Mouse (Mus musculus) neural tube, embryonic 15.5 days (tissue): ENCODE results near the gene Gm49387. TPM values are rescaled to one million over a fixed set of nuclear protein-coding genes. Genes with fewer than 3 reads are reported as not detected.

Experiments
- ATAC-seq: fragments of 200-750 bp; cut with Nextera tagmentation; 2 replicates; pipeline ENCODE4 v1.8.0; 2017; ENCODE audit warnings: mild to moderate bottlenecking, moderate TSS enrichment, moderate library complexity; ENCODE audit not compliant: low FRiP score
- H3K27ac ChIP-seq: fragments of 300-500 bp; sonication (generic); replicated peaks from 2 replicates; pipeline ENCODE4 v1.5.1; 2015; ENCODE audit warnings: mild to moderate bottlenecking, inconsistent platforms
- H3K27me3 ChIP-seq: fragments of 300-500 bp; sonication (generic); replicated peaks from 2 replicates; pipeline ENCODE4 v1.6.1; 2015; ENCODE audit warnings: inconsistent platforms
- H3K36me3 ChIP-seq: fragments of 300-500 bp; sonication (generic); 2 replicates; pipeline ENCODE4 v1.6.1; 2015; ENCODE audit warnings: inconsistent platforms
- H3K4me1 ChIP-seq: fragments of 300-500 bp; sonication (generic); 2 replicates; pipeline ENCODE4 v1.6.1; 2015; ENCODE audit warnings: inconsistent platforms
- H3K4me2 ChIP-seq: fragments of 300-500 bp; sonication (generic); 2 replicates; pipeline ENCODE4 v1.6.1; 2015; ENCODE audit warnings: inconsistent platforms, mild to moderate bottlenecking, moderate library complexity
- H3K4me3 ChIP-seq: fragments of 300-500 bp; sonication (generic); replicated peaks from 2 replicates; pipeline ENCODE4 v1.5.1; 2015; ENCODE audit warnings: mild to moderate bottlenecking, inconsistent platforms
- H3K9ac ChIP-seq: fragments of 300-500 bp; sonication (generic); replicated peaks from 2 replicates; pipeline ENCODE4 v1.6.1; 2015; ENCODE audit warnings: mild to moderate bottlenecking, inconsistent platforms
- H3K9me3 ChIP-seq: fragments of 300-500 bp; sonication (generic); replicated peaks from 2 replicates; pipeline ENCODE4 v1.6.1; 2016; ENCODE audit warnings: inconsistent platforms
- WGBS: fragments of 180-500 bp; shearing (Covaris S2); methylation state at CpG from one replicate; pipeline ENCODE4 v1.1.7; 2015; ENCODE audit warnings: mixed read lengths; 5-methylcytosine and 5-hydroxymethylcytosine counted together
- polyA plus RNA-seq: library from polyadenylated mRNA; unstranded; fragments of >200 nt; fragmentation: Nextera tagmentation; extraction: Ambion mirVana; gene quantifications from 2 replicates; pipeline ENCODE4 v1.2.1, GENCODE M21; 2015

The Gm49387 gene
- polyA plus RNA-seq, 1 experiment from 2014 or later, result 0.59 TPM

DNA sequence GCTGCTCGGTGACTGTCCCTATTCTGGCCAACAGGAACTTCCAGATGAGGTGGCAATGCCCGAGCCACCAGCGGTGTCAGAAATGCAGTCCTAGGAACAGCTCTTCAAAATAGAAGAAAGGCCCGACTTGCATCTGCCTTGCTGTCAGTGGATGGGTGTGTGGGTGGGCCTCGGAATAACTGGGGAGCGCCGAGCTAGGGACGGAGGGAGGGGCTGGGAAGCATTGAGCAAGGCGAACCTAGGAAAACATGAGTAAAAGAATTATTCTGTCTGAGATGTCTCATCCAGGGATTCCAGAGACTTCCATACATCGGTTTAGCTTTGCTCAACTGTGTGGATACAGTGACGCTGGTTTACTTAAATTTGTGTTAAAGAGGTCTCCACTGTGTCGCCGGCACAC is 27.6 kb upstream of the Gm49387 start:
- Histone ChIP-seq H3K27ac (peak overlapping the region; percentile 3; the same call in 1 of the 2 replicates), H3K36me3 (no peaks in the 10 kb centered on the region), H3K9me3 (no peaks in the 10 kb centered on the region), H3K4me3 (no peak overlapping the region), H3K4me2 (no peak overlapping the region), H3K27me3 (no peaks in the 10 kb centered on the region), H3K4me1 (peaks cover 38% of the 10 kb centered on the region), H3K9ac (no peak overlapping the region)
- no peak for ATAC-seq
- WGBS, result 85% methylated on average over 13 of the region's 13 CpGs

DNA sequence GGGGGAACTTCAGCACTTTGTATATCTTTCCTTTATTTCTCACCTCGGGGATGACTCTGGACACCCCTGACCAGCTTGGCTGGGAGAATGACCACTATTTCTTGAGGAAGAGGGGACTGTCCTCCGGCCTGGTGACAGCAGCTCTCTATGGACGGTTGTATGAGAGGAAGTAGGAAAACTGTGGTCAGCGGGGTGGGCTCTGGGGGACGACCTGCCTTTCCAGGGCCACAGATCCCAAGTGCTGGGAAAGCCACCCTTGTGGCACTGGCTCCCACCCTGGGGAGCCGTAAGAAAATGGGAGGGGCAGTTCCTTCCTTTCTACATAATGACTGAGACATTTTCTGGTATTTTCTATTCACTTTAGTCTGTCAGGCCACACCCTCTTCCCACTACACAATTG is 27.1 kb upstream of the Gm49387 start:
- ATAC-seq, result no peak
- Histone ChIP-seq H3K4me1 (peaks cover 42% of the 10 kb centered on the region), H3K27me3 (no peaks in the 10 kb centered on the region), H3K4me2 (no peak overlapping the region), H3K4me3 (no peak overlapping the region), H3K9me3 (no peaks in the 10 kb centered on the region), H3K36me3 (no peaks in the 10 kb centered on the region), H3K9ac (no peak overlapping the region), H3K27ac (0 out of 2 replicates have a peak overlapping the region, but pooled peaks have one; percentile 3)
- WGBS, result 84% methylated on average over 6 of the region's 6 CpGs

DNA sequence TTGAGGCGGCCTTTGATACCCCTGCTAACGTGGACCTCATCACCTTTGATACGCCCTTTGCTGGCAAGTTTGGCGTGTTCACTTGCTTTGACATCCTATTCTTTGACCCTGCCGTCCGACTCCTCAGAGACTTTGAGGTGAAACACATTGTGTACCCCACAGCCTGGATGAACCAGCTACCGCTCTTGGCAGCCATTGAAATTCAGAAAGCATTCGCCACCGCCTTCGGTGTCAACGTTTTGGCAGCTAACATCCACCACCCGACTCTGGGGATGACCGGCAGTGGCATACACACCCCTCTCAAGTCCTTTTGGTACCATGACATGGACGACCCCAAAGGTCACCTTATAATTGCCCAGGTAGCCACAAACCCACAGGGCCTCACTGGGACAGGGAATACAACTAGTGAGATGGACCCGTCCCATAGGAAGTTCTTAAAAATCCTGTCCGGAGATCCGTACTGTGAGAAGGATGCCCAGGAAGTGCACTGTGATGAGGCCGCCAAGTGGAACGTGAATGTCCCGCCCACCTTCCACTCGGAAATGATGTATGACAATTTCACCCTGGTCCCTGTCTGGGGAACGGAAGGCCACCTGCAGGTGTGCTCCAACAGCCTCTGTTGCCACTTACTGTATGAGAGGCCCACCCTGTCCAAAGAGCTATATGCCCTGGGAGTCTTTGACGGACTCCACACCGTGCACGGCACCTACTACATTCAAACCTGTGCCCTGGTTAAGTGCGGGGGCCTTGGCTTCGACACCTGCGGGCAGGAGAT is 26.4 kb upstream of the Gm49387 start:
- Histone ChIP-seq H3K9me3 (no peaks in the 10 kb centered on the region), H3K36me3 (no peaks in the 10 kb centered on the region), H3K27ac (no peak overlapping the region), H3K4me2 (no peak overlapping the region), H3K27me3 (no peaks in the 10 kb centered on the region), H3K4me1 (peaks cover 48% of the 10 kb centered on the region), H3K9ac (no peak overlapping the region), H3K4me3 (no peak overlapping the region)
- 94% methylated on average over 28 of the region's 28 CpGs for WGBS
- no peak for ATAC-seq

GRCm38 (mm10) chr14:31665566-31665940 is 24.9 kb upstream of the Gm49387 start:
- no peak overlapping the region for H3K4me2 ChIP-seq

DNA sequence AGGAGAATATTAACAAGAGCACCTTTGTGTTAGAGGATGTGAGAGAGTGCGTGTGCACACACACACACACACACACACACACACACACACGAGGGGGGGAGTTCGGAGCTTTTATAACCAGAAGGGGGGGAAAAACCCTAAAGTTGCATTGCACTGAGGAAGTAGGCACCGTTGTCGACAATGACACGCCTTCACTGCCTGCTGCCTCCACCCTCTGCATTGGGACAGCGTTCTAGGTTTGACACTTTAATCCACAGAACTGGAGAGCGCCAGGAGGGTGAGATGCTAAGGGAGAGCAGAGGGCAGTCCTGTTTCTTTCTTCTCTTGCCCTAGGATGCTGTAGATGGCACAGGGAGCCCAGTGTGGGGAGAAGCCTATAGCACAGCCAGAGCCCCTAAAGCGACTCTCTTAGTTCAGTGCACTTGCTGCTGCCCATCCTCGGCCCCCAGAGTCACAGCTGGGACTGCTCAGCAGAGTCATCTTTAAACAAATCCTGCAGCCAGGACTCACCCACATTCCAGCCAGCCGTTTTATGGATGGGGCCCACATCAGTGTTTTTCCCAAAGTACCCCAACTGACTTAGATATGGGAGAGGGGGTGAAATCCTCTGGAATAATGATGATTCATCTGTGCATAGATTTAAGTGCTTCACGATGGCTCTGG is 24.4 kb upstream of the Gm49387 start:
- H3K9me3 ChIP-seq, result no peaks in the 10 kb centered on the region

More at GRCm38 (mm10) chr14:31665566-31665940, 24.9 kb upstream of the Gm49387 start:
- no peak for ATAC-seq
- H3K27ac ChIP-seq, result peak overlapping the region; percentile 99
- no peaks in the 10 kb centered on the region for H3K27me3 ChIP-seq
- H3K4me1 ChIP-seq, result peaks cover 59% of the 10 kb centered on the region
- H3K9me3 ChIP-seq, result no peaks in the 10 kb centered on the region
- no peaks in the 10 kb centered on the region for H3K36me3 ChIP-seq
- no peak overlapping the region for H3K9ac ChIP-seq
- 65% methylated on average over 4 of the region's 4 CpGs for WGBS
- H3K4me3 ChIP-seq, result no peak overlapping the region

GRCm38 (mm10) chr14:31664100-31664902 is 23.6 kb upstream of the Gm49387 start:
- Histone ChIP-seq H3K36me3 (no peaks in the 10 kb centered on the region), H3K27me3 (no peaks in the 10 kb centered on the region), H3K4me3 (no peak overlapping the region), H3K4me1 (peaks cover 64% of the 10 kb centered on the region), H3K9ac (no peak overlapping the region; the same call in 1 of the 2 replicates), H3K4me2 (no peak overlapping the region), H3K9me3 (no peaks in the 10 kb centered on the region), H3K27ac (peak overlapping the region; percentile 99)
- no peak for ATAC-seq
- whole genome bisulfite sequencing, result 25% methylated on average over 18 of the region's 18 CpGs

More for the DNA sequence above, 24.4 kb upstream of the Gm49387 start:
- Histone ChIP-seq H3K4me2 (no peak overlapping the region), H3K36me3 (no peaks in the 10 kb centered on the region), H3K9ac (no peak overlapping the region; the same call in 1 of the 2 replicates), H3K27me3 (no peaks in the 10 kb centered on the region), H3K4me1 (peaks cover 64% of the 10 kb centered on the region), H3K4me3 (no peak overlapping the region), H3K27ac (peak overlapping the region; percentile 99)
- 43% methylated on average over 12 of the region's 12 CpGs for WGBS
- ATAC-seq, result no peak

DNA sequence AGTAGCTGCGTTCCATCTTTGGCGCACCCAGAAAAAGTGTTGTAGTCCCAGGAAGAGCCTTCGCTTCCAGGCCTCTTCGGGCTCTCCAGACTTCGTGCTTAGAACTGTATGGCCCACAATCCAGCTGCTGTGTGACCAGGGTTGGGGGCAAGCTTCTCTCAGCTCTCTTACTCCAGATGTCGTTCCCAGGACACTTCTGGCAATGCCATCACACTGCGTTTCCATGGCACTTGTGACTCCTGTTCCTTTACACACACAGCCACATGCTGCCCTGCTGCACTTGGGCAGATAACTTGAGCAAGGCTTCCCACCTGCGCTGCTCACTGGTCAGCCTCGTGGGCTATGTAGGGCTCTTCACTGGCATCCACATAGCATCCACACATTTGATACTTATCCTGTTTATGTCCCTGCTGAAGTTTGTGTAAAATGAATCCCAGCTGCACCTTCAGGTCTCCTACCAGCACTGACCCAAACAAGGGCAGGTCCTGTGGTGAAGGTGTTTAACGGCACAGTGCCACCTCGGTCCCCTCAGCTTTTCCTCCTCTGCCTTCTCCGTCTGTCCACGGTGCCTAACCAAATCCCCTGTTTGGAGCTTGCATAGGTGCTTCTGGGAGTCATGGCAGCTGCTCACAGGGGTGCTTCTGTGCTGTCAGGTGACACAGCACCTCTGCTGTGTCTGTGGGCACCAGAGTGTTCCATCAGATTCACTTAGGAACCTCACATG is 22.9 kb upstream of the Gm49387 start:
- H3K4me1 ChIP-seq, result peaks cover 67% of the 10 kb centered on the region
- no peaks in the 10 kb centered on the region for H3K9me3 ChIP-seq
- 85% methylated on average over 13 of the region's 13 CpGs for WGBS
- H3K27me3 ChIP-seq, result no peaks in the 10 kb centered on the region
- H3K27ac ChIP-seq, result peak overlapping the region; percentile 99
- H3K4me3 ChIP-seq, result no peak overlapping the region
- H3K36me3 ChIP-seq, result no peaks in the 10 kb centered on the region
- H3K4me2 ChIP-seq, result no peak overlapping the region
- H3K9ac ChIP-seq, result no peak overlapping the region
- ATAC-seq, result no peak

DNA sequence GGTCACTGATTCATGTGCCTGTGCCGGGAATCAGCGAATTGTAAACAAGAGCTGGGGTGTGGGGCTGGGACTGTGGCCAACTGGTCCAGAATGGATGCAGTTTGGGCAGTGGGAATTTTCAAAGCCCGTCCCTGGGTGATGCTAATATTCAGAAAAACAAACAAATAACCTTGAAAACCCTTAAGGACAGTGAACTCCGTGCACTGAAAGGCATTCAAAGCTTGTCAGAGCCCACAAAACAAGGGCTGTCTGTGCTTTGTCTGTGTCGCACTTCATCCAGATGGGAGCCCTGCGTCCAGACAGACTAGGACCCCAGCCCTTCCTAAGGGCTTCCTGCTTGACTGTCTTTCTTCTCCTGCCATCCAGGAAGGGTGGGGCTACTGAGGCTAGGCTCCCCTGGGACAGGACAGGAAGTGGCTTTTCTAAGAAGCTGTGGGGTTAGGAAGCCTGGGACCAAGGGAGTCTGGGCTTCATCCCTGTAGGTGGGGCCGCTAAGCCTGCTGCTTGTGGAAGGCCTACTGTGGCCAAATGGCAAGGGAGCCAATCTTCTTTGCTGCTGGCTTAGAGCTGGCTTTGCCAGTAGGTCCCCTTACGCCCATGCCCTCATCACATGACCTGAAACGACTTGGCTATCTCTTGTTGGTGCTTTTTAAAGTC is 22.0 kb upstream of the Gm49387 start:
- H3K9ac ChIP-seq, result peak overlapping the region; percentile 47
- no peaks in the 10 kb centered on the region for H3K27me3 ChIP-seq
- peaks cover 74% of the 10 kb centered on the region for H3K4me1 ChIP-seq
- H3K36me3 ChIP-seq, result no peaks in the 10 kb centered on the region
- peak overlapping the region; percentile 37 for H3K4me3 ChIP-seq
- peak overlapping the region; percentile 99 for H3K27ac ChIP-seq
- ATAC-seq, result peak; percentile 13; the same call in 1 of the 2 replicates
- H3K9me3 ChIP-seq, result no peaks in the 10 kb centered on the region
- H3K4me2 ChIP-seq, result peak overlapping the region; percentile 61
- WGBS, result 17% methylated on average over 9 of the region's 9 CpGs

GRCm38 (mm10) chr14:31661671-31662554 is 21.2 kb upstream of the Gm49387 start:
- Histone ChIP-seq H3K9ac (peak overlapping the region; percentile 50), H3K27me3 (no peaks in the 10 kb centered on the region), H3K27ac (peak overlapping the region; percentile 99), H3K9me3 (no peaks in the 10 kb centered on the region), H3K4me3 (peak overlapping the region; percentile 37), H3K36me3 (no peaks in the 10 kb centered on the region), H3K4me2 (peak overlapping the region; percentile 61), H3K4me1 (peaks cover 81% of the 10 kb centered on the region)
- WGBS, result under 1% methylated on average over 44 of the region's 44 CpGs
- ATAC-seq, result peak; percentile 95
